Mouse (Mus musculus) gastrocnemius, adult 8-10 months (tissue): ENCODE measurements at regions not wholly inside any gene's neighbourhood (a gene's known extent, or its start where the extent isn't known, plus 50 kb on each side); places are given as distances from the start of the nearest gene placed in this dataset.

Source experiments
- DNase-seq, 2 experiments: peaks; one replicate each; pipeline ENCODE4 v3.0.0; 2022; ENCODE audit warnings: low spot score in 2 of 2

- no peak for DNase-seq
Observed at GRCm38 (mm10) chr2:77358176-77358575, 77.8 kb upstream of the Sestd1 start.

GRCm38 (mm10) chr2:77356798-77357197 is 76.4 kb upstream of the Sestd1 start:
- no peak for DNase-seq

GRCm38 (mm10) chr2:77351987-77352628 is 71.7 kb upstream of the Sestd1 start:
- DNase-seq = no peak

- no peak for DNase-seq
Observed at GRCm38 (mm10) chr2:77347027-77347426, 66.6 kb upstream of the Sestd1 start.

- DNase-seq = no peak
Observed at GRCm38 (mm10) chr2:77343736-77344440, 63.5 kb upstream of the Sestd1 start.

- DNase-seq = no peak
Observed at GRCm38 (mm10) chr2:77342416-77342815, 62.0 kb upstream of the Sestd1 start.

- peak; percentile 95 to 96 for DNase-seq
Observed at GRCm38 (mm10) chr2:77341575-77342332, 61.4 kb upstream of the Sestd1 start.

GRCm38 (mm10) chr2:77340076-77340475 is 59.7 kb upstream of the Sestd1 start:
- no peak for DNase-seq

GRCm38 (mm10) chr2:77337786-77338406 is 57.5 kb upstream of the Sestd1 start:
- DNase-seq = no peak

- no peak for DNase-seq
Observed at GRCm38 (mm10) chr2:77337318-77337717, 56.9 kb upstream of the Sestd1 start.

GRCm38 (mm10) chr2:77336810-77337209 is 56.4 kb upstream of the Sestd1 start:
- DNase-seq = no peak

- no peak for DNase-seq
Observed at GRCm38 (mm10) chr2:77334706-77335105, 54.3 kb upstream of the Sestd1 start.

- DNase-seq = no peak
Observed at GRCm38 (mm10) chr2:77333394-77334079, 53.1 kb upstream of the Sestd1 start.
